Mouse (Mus musculus) kidney, adult 2 months (tissue): ENCODE results near the gene Kif1a. TPM values are rescaled to one million over a fixed set of nuclear protein-coding genes. Genes with fewer than 3 reads are reported as not detected.

Experiments
- DNase-seq: peaks from one replicate; pipeline ENCODE4 v3.0.0; 2021
- H3K27ac ChIP-seq: fragments of 200-500 bp; 2 replicates; pipeline ENCODE4 v1.5.1; 2012; ENCODE audit warnings: low read depth, low read length, control low read depth, inconsistent platforms; ENCODE audit not compliant: insufficient read depth
- H3K27me3 ChIP-seq: fragments of 200-500 bp; replicated peaks from 2 replicates; pipeline ENCODE4 v1.6.1; 2012; ENCODE audit warnings: mild to moderate bottlenecking, moderate library complexity, low read length, inconsistent platforms; ENCODE audit not compliant: control insufficient read depth, insufficient read depth
- H3K36me3 ChIP-seq: fragments of 200-500 bp; 2 replicates; pipeline ENCODE4 v1.6.1; 2012; ENCODE audit warnings: mild to moderate bottlenecking, moderate library complexity, low read length, inconsistent platforms; ENCODE audit not compliant: control insufficient read depth, insufficient read depth
- H3K4me1 ChIP-seq: fragments of 200-500 bp; 2 replicates; pipeline ENCODE4 v1.6.1; 2011; ENCODE audit warnings: low read length; ENCODE audit not compliant: control insufficient read depth, insufficient read depth
- H3K4me3 ChIP-seq: fragments of 200-500 bp; 2 replicates; pipeline ENCODE4 v1.5.1; 2011; ENCODE audit warnings: mild to moderate bottlenecking, low read depth, low read length, control low read depth; ENCODE audit not compliant: insufficient read depth
- CTCF ChIP-seq: fragments of 200-500 bp; conservative IDR thresholded peaks from 2 replicates; pipeline ENCODE4 v1.5.1; 2011; ENCODE audit warnings: low read depth, mild to moderate bottlenecking, control low read depth, low read length, moderate library complexity, mixed read lengths; ENCODE audit not compliant: insufficient read depth, insufficient read length
- POLR2A ChIP-seq: fragments of 200-500 bp; IDR thresholded peaks from one replicate; pipeline ENCODE4 v1.6.1; 2011; ENCODE audit warnings: low read depth, low read length, control low read depth
- WGBS: fragments of 180-500 bp; shearing (Covaris S2); methylation state at CpG from one replicate; pipeline ENCODE4 v1.1.7; 2018; 5-methylcytosine and 5-hydroxymethylcytosine counted together
- polyA plus RNA-seq: library from polyadenylated mRNA; depleted of rRNA; stranded (reverse); fragments of >200 nt; gene quantifications from 2 replicates; pipeline ENCODE4 v1.2.3, GENCODE M21; 2012

The Kif1a gene
- polyA plus RNA-seq, 1 experiment, result 1.3 TPM

GRCm38 (mm10) chr1:93046153-93046789, 55.5 kb downstream of the Kif1a start:
- WGBS, result 86% methylated on average over 10 of the region's 10 CpGs
- H3K27me3 ChIP-seq, result no peaks in the 10 kb centered on the region
- no peak overlapping the region for H3K27ac ChIP-seq
- H3K36me3 ChIP-seq, result no peaks in the 10 kb centered on the region
- no peaks in the 10 kb centered on the region for H3K4me1 ChIP-seq
- TF ChIP-seq CTCF (no peak), POLR2A (no peak)
- DNase-seq, result no peak
- no peak overlapping the region for H3K4me3 ChIP-seq

DNA sequence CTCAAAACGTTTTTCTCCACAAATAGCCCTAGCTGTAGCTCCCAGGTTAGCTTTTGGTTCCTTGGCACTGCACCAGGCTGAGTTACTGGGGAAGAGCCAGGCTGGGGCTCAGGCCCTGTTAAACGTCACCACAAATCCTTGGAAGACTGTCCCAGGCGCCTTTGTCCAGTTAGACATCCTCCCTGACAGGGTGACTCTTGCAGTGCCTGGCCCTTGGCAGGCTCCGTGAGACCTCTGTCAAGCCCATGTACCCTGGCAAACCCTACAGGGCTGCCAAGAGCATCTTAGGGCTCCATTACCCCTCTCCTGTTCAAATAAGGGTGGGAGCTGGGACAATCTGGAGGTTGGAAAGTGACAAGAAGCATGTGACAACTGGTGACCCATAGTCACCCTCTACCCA, 65.8 kb downstream of the Kif1a start:
- Histone ChIP-seq H3K27me3 (no peaks in the 10 kb centered on the region), H3K36me3 (no peaks in the 10 kb centered on the region), H3K27ac (no peak overlapping the region), H3K4me1 (no peaks in the 10 kb centered on the region), H3K4me3 (no peak overlapping the region)
- TF ChIP-seq POLR2A (no peak), CTCF (no peak)
- 75% methylated on average over 4 of the region's 4 CpGs for WGBS
- no peak for DNase-seq

DNA sequence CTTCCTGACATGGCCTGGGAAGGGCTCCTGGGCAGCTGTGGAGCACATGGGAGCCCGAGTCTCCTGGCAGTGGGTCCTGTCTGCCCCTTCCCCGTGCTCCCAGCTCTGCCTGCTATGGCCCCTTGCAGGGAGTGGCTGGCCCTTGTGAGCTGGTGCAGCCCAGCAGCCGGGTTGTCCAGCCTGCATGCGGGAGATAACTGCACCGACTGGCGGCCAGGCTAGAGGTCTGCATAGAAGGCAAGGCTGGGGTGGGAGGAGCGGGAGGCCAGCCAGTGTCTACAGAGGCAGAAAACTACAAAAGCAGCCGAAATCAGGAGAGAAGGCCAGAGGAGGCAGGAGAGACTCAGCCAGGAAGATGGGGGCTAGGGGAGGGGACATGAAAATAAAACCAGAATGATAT, 67.8 kb downstream of the Kif1a start:
- Histone ChIP-seq H3K4me3 (no peak overlapping the region), H3K27me3 (no peaks in the 10 kb centered on the region), H3K27ac (no peak overlapping the region), H3K36me3 (no peaks in the 10 kb centered on the region), H3K4me1 (no peaks in the 10 kb centered on the region)
- no peak for TF ChIP-seq POLR2A
- TF ChIP-seq CTCF, result no peak
- 56% methylated on average over 8 of the region's 8 CpGs for WGBS
- DNase-seq, result no peak

- Histone ChIP-seq H3K4me3 (no peak overlapping the region), H3K36me3 (no peaks in the 10 kb centered on the region), H3K4me1 (no peaks in the 10 kb centered on the region), H3K27me3 (no peaks in the 10 kb centered on the region), H3K27ac (no peak overlapping the region)
- TF ChIP-seq CTCF (no peak), POLR2A (no peak)
- no peak for DNase-seq
- 91% methylated on average over 3 of the region's 3 CpGs for WGBS
Observed at GRCm38 (mm10) chr1:93031199-93031598, 70.6 kb downstream of the Kif1a start.

GRCm38 (mm10) chr1:93030060-93030459, 71.7 kb downstream of the Kif1a start:
- DNase-seq, result no peak
- no peak overlapping the region for H3K4me3 ChIP-seq
- no peaks in the 10 kb centered on the region for H3K36me3 ChIP-seq
- TF ChIP-seq POLR2A (no peak), CTCF (no peak)
- no peaks in the 10 kb centered on the region for H3K27me3 ChIP-seq
- 71% methylated on average over 2 of the region's 2 CpGs for WGBS
- H3K4me1 ChIP-seq, result no peaks in the 10 kb centered on the region
- no peak overlapping the region for H3K27ac ChIP-seq

DNA sequence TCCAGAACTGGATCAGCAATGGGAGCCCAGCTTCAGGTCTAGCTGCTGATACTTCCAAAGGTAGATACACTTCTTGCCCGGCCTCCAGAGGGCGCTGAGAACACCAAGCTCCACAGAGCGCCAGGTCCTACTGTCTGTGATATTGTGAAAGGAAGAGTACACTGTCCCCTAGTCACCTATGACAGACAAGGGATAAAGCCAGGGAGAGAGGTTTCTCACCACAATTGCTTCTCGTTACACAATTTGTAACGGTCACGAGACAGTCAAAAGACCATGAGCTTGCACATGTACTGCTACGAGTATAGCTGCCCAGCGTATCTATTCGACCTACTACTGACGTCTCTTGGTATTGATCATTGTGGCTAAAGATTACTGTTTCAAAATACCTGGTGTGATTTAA, 72.4 kb downstream of the Kif1a start:
- H3K27me3 ChIP-seq, result no peaks in the 10 kb centered on the region
- 93% methylated on average over 10 of the region's 10 CpGs for WGBS
- H3K36me3 ChIP-seq, result no peaks in the 10 kb centered on the region
- DNase-seq, result no peak
- H3K4me3 ChIP-seq, result no peak overlapping the region
- H3K27ac ChIP-seq, result no peak overlapping the region
- TF ChIP-seq POLR2A (no peak), CTCF (no peak; the same call in 1 of the 2 replicates)
- no peaks in the 10 kb centered on the region for H3K4me1 ChIP-seq

DNA sequence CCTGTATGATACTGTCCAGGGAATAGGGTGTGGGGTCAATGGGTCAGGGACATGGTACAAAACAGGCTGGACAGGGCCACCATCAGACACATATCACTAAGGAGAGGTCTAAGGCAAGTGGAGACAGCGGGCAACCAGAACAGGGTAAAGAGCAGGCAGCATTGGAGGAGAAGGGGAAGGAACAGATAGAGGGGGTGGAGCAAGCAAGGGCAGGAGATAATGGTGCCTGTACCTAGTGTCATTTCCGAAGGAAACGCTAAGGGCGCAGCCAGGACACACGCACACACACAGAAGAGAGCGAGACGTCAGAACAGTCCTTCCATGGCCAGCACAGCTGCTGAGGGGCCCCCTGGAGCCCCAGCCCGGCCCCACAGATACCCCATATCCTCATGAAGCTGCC, 75.2 kb downstream of the Kif1a start:
- Histone ChIP-seq H3K4me3 (no peak overlapping the region), H3K27ac (no peak overlapping the region), H3K27me3 (no peaks in the 10 kb centered on the region), H3K36me3 (no peaks in the 10 kb centered on the region), H3K4me1 (no peaks in the 10 kb centered on the region)
- TF ChIP-seq POLR2A, result no peak
- no peak for TF ChIP-seq CTCF
- DNase-seq, result no peak
- WGBS, result 89% methylated on average over 8 of the region's 8 CpGs

DNA sequence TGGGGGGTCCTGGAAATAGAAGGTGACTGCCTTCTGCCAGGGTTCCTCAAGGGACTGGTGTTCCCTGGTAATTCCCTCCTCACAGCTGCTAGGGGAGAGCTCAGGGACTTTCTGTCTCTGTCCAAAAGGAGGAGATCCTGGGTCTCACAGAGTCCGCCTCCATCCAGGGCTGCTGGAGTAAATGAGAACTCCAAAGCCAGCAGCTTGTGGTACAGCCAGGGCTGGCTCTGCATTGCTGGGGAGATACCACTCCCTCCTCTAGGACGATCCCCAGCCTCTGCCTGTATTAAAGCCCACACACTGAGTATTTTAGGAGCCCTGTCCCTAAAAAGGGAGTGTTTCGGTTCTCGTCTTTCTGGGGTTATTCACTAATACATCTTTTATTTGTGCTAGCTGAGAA, 81.1 kb downstream of the Kif1a start:
- Histone ChIP-seq H3K4me1 (no peaks in the 10 kb centered on the region), H3K36me3 (no peaks in the 10 kb centered on the region), H3K27me3 (no peaks in the 10 kb centered on the region), H3K4me3 (no peak overlapping the region), H3K27ac (no peak overlapping the region)
- TF ChIP-seq POLR2A, result no peak
- TF ChIP-seq CTCF, result no peak
- no peak for DNase-seq
- 74% methylated on average over 4 of the region's 4 CpGs for WGBS
